17 mouse cellular contexts compared by ENCODE assay signal in the genomic region with DNA sequence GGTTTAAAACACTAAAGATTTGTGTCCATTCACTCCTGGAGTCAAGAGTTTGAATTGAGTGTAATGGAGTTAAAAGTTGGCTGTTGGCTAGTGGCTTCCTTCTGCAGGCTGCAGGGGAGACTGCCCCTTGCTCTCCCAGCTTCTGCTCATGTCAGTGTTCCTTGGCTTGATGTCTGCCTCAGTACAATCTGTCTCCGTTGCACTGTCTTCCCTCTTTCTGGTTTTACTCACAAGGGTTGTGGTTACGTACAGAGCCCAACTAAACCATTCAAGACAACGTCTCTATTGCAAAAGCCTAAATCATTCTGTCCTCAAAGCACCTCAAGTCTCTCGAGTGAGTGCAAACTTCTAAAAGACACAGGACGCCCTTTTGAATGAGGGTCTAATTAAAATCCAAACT.
"Had no signal": no experiment of that assay in that cellular context is flagged by ENCODE, and none has a peak within 500 bp of the region (broad histone marks: within the 10 kb centered on the region; RNA-seq: fewer than 3 reads in every experiment).

No protein-coding gene starts in this region.

- DNase-seq: left cerebral cortex, postnatal 4 days; liver; liver, embryonic 13.5 days; liver, postnatal 0 days; lung, adult 18-20 months; lung, adult 2 months; lung, embryonic 14.5 days; lung, postnatal 10 days; lung, postnatal 14 days; lung, postnatal 36 days; lung, postnatal 4 days; midbrain, embryonic 14.5 days had no signal

- ATAC-seq: liver, embryonic 12.5 days; liver, postnatal 0 days; lung, postnatal 0 days; midbrain, embryonic 13.5 days; midbrain, embryonic 15.5 days; midbrain, embryonic 16.5 days had no signal
